Mouse (Mus musculus): Measurements from ENCODE around the gene Aatf.

The Aatf gene

DNA sequence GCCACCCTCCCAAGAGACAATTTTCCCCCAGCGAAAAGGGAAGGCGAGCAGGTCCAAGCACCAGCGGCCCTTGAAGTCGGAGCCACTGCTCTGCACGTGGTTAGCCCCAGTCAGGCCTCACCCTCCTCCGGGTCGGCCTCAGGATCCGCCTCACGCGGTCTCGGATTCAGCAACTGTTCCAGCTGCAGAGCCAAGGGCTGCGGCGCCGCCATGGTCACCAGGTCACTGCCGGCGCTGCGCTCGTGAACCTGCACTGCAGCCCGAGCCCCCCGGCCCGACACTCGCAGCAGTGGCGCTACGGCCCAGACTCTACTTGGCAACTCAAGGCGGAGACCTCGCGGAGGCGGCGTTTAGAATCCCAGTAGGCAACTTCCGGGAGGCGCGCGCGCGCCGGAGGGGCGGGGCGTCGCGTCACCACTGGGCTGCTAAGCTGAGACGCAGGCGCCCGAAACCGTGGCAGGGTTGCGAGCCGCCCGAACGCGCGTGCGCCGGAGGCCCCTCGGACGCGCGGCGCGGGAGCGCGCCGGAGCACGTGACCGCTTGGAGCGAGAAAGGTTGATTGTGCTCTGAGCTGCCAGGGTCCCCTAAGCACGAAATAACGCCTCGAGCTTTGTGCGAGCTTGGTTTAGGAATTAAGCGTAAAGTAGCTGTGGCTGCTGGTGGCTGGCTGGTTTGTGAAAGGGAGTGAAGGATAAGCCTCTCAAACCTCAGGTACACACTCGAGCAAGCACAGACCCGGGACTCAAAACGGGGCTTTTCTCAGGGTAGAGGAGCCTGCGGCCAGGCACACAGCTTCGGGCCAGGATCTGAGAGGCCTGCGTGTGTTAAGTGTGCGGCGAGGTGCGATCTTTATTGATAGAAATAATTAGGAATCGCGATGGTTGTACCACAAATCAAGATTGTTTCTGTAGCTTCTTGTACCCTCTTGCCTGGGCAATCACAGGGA lies at the start of gene Aatf:
Gene Aatf, minus strand, starts transcription at position 352 of the 946 bp plus-strand sequence.
- peak; percentile 96 to 97 for DNase-seq

GRCm38 (mm10) chr11:84562758-84563347 lies 49.5 kb upstream of the Aatf start:
- DNase-seq: no peak

- DNase-seq: no peak
Observed at GRCm38 (mm10) chr11:84561546-84561945, 48.2 kb upstream of the Aatf start.

GRCm38 (mm10) chr11:84553821-84554450 lies 40.6 kb upstream of the Aatf start:
- DNase-seq: peak; percentile 63 to 71

DNA sequence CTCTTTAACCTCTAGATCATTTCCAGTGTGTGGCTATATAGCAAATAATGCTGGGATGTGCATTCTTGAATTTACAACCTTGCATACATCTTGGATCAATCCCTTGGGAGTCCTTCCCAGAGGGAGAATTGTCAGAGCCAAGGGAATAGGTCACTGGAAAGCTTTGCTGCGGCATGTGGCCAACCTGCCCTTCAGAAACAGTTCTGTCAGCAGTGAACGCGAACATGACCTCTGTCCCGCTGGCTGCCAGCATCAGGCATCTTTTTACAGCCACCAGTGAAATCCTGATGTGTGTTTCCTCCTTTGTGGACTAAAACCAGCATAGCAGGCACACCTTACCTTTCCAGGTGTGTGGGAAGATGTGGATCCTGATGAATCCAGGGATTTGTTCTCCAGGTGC lies 38.0 kb upstream of the Aatf start:
- no peak for DNase-seq

GRCm38 (mm10) chr11:84549258-84549791 lies 36.0 kb upstream of the Aatf start:
- no peak for DNase-seq

DNA sequence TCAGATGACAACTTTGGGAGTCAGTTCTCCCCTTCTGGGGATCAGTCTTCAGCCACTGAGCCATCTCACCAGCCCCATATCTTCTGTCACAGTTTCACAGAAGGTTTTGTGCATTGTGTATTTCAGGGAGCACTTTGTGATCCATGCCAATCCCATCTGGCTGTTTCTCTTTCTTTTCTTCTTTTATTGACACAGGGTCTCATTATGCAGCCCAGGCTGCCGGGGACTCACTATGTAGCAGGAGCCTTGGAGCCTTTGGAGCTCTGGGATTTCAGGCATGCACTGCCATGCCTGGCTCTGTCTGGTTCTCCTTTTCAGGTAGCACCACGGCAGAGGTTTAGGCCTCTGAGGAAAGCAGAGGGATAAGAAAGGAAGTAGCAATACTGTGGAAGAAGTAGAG lies 35.0 kb upstream of the Aatf start:
- DNase-seq: no peak

- no peak for DNase-seq
Observed at GRCm38 (mm10) chr11:84539981-84540380, 26.7 kb upstream of the Aatf start.

GRCm38 (mm10) chr11:84529797-84530703 lies 16.7 kb upstream of the Aatf start:
- peak in 1 of 2 experiments; percentile 41 for DNase-seq

DNA sequence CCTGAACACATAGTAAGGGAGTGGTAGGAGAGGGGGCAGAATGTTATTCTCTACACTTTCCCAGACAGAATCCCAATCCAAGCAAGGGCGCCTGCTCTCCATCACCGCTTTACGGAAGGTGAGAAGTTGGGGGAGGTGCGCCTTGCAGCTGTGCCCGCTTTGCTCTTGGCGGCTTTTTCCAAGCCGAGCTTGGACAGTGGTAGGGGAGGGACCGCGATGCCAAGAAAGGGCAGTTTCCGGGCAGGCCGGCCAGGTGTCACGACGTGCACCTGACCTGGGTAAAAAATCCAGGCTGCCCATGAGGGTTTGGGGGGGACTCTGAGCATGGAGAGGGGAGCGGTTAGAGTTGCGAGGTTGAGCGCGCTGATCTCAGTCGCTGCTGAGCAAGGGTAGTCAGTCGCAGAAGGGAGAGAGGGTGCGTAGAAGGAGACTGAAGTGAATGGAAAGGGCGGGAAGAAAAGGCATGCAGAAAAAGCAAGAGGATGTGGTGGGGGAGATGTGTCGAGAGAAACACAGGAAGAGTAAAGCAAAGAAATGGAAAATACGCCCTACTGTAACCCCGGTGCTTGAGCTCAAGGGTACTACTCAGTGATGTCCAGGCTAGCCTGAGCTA lies 15.9 kb upstream of the Aatf start:
- DNase-seq: peak; percentile 32 to 47

DNA sequence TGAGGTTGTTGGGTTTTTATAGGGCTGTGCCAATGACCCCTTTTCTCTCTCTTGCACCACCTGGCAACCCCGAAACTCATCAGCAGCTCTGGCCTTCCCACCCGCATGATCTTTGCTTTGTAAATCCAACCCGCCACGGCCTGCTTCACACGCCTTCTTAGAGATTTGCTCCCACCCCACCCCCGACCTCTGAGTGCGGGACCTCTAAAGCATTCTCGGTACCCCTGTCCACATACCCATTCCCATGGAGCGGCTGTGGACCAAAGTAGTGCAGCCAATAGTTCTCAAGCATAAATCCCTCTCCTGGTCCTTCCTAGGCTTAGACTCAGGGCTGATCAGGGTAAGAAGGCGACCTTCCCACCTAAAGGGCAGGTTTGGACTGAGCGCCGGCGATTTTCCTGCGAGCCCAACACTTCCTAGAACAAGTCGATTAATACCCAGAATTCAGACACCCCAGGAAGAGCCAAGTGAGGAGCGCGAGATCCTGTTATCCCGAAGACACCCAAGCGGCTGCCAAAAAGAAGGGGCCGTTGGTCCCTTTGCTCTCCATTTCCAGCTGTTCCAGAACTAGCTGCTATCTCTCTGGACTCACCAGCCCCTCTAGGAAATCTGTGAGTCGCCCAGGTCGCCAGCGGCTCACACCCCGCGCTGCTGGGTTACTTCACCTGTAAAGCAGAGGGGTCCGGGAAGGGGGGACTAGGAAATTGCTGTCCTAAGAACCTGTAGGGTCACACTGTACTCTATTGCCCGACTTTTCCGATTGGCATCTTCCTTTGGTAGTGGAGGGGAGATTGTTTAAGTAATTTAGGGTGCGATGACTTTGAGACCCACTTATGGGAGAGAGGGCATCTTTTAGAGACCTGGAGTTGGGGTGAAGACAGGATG lies 13.9 kb upstream of the Aatf start:
- peak in 1 of 2 experiments; percentile 35 for DNase-seq

- no peak for DNase-seq
Observed at GRCm38 (mm10) chr11:84526451-84526850, 13.1 kb upstream of the Aatf start.

DNA sequence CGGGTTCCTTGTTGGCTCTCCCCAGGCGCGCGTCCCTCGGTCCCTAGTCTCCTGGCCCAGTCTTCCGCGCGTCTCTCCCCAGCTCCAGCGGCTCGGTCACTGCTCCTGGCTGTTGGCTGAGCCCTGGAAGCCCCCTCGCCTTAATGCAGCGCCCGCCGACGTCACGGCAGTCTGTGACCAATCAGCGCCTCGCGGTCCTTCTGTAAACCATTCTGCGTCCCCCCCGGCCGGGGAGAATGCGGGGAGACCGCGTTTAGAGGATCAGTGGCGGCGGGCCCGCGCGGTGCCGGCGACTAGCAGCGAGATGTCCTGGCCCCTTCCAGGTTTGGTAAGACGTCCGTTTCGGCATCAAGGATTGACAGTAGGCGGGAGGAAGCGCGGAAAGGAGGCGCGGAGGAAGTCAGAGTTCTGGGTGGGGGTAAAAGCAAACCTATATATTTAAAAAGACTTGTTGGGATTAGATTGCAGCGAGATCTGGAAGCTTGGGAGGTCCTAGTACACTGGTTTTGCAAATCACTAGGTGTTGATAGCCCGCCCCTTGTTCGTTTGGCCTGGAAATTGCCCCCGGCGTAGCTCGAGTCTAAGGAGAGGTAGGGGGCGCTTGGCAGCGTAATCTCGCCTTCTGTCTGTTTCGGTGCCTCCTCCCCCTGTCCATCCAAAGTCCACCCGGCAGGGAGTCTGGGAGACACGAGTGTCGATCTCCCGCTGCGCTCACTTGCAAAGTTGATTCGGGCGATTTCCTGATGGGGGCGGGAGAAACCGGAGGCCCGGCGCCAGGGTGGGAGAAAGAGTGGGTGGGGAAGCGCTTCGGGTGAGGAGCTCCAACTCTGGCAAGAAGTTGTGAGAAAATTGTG lies 12.3 kb upstream of the Aatf start, which contains the start of gene Lhx1:
Gene Lhx1, minus strand, starts transcription at position 115 of the 854 bp plus-strand sequence.
- peak; percentile 93 to 95 for DNase-seq

GRCm38 (mm10) chr11:84524511-84525270 lies 11.4 kb upstream of the Aatf start:
- DNase-seq: peak; percentile 67 to 71

GRCm38 (mm10) chr11:84523841-84524510 lies 10.7 kb upstream of the Aatf start:
- DNase-seq: peak; percentile 52 to 69

DNA sequence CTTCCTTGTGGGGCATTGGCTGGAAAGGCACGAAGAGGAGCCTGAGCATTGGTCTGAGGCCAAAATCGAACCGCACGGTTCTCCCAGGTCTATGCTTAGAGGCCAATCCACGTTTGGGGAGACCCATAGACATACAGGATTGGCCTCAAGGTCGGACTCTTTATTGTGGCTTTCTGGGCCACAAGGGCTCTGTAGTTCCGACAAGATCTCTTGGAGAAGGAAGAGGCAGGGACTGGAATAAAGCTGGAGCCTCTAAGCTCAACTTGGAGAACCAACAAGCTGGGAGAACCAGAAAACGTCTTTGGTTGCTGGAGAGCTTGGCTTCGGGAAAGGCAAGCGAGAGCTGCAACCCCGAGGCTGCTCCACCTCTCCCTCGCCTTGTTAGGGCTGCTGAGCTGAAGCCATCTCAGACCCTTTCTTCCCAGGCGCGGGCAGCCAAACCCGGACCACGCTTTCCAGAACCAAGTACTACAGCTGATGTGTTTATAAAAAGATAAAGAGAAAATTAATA lies 10.1 kb upstream of the Aatf start:
- DNase-seq: peak; percentile 57 to 62

DNA sequence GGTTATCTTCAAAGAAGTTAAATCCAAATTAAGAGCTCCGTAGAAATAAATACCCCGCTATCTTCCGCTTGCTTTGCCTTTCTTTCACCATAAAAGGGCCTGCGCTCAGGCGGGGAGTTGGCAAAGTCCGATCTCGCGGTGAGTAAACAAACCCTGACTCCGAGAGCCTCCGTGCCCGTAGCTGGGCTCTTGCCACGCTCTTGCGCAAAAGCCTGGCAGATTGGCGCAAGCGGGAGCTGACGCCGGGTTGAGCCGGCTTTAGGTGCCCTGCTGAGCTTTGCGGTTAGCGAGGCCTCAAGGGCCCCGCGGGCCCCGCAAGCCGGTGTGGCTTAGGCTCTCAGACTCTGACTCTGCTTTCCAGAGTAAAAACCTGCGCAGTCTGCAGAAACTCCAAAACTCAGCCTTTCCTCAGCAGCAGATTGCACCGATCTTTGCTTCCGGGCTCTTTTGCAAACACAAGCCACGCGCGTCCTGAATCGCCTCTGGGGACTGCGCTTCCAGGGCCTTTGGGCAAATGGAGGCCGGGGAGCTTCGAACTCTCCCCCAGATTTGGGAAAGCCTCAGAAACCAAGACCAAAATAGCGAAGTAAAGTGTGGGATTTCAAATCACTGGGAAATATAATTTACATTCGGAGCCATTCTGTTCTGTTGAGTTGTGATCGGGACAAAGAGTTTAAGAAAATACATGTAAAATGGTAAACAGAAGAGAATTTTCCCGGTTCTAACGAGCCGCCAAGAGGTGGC lies 9.4 kb upstream of the Aatf start:
- DNase-seq: peak; percentile 89
